Mouse (Mus musculus) ES-E14 (cell line): ENCODE measurements at regions not wholly inside any gene's neighbourhood (a gene's known extent, or its start where the extent isn't known, plus 50 kb on each side); places are given as distances from the start of the nearest gene placed in this dataset.

Experiments
- DNase-seq: peaks from one replicate; pipeline ENCODE4 v3.0.0-alpha.2; 2013; ENCODE audit warnings: low read depth, low spot score
- H3K27ac ChIP-seq: 2 replicates; pipeline ENCODE4 v1.5.1; 2012; ENCODE audit warnings: low read depth, mild to moderate bottlenecking, low read length, moderate library complexity, mixed read lengths; ENCODE audit not compliant: poor library complexity, insufficient read depth, severe bottlenecking
- H3K36me3 ChIP-seq: 2 replicates; pipeline ENCODE4 v1.6.1; 2012; ENCODE audit warnings: mild to moderate bottlenecking, low read length, moderate library complexity, mixed read lengths; ENCODE audit not compliant: control insufficient read depth, poor library complexity, insufficient read depth, severe bottlenecking
- H3K4me1 ChIP-seq, 2 experiments: fragments of 150-350 bp in 1 of 2; sonication (generic) in 1 of 2; 2 replicates each; pipeline ENCODE4 v1.6.1; 2012; ENCODE audit warnings: low read length in 2 of 2, mild to moderate bottlenecking in 1 of 2, mixed read lengths in 1 of 2; ENCODE audit not compliant: control insufficient read depth in 2 of 2, insufficient read depth in 2 of 2, poor library complexity in 1 of 2
- H3K4me3 ChIP-seq, 2 experiments: fragments of 150-350 bp in 1 of 2; sonication (generic) in 1 of 2; 2 replicates each; pipeline ENCODE4 v1.5.1; 2012; ENCODE audit warnings: low read length in 2 of 2, low read depth in 1 of 2, mild to moderate bottlenecking in 1 of 2, mixed read lengths in 1 of 2; ENCODE audit not compliant: insufficient read depth in 1 of 2, poor library complexity in 1 of 2, severe bottlenecking in 1 of 2
- H3K9ac ChIP-seq: 2 replicates; pipeline ENCODE4 v1.6.1; 2012; ENCODE audit warnings: low read depth, mild to moderate bottlenecking, low read length, mixed read lengths; ENCODE audit not compliant: poor library complexity, insufficient read depth, severe bottlenecking
- H3K9me3 ChIP-seq: fragments of 150-350 bp; sonication (generic); 2 replicates; pipeline ENCODE4 v1.6.1; 2012; ENCODE audit warnings: low read depth, mild to moderate bottlenecking, low read length; ENCODE audit not compliant: control insufficient read depth, insufficient read depth
- CHD2 ChIP-seq: IDR thresholded peaks from 2 replicates; pipeline ENCODE4 v1.6.1; 2014; ENCODE audit warnings: mild to moderate bottlenecking, low read depth, low read length, inconsistent platforms
- HCFC1 ChIP-seq: IDR thresholded peaks from 2 replicates; pipeline ENCODE4 v1.6.1; 2012; ENCODE audit warnings: low read length, inconsistent platforms, borderline replicate concordance; ENCODE audit not compliant: insufficient read depth
- MAFK ChIP-seq: IDR thresholded peaks from 2 replicates; pipeline ENCODE4 v1.6.1; 2014; ENCODE audit warnings: mild to moderate bottlenecking, low read depth, low read length, inconsistent platforms; ENCODE audit not compliant: insufficient read depth
- ZC3H11A ChIP-seq: IDR thresholded peaks from 2 replicates; pipeline ENCODE4 v1.6.1; 2012; ENCODE audit warnings: low read depth, mild to moderate bottlenecking, inconsistent platforms, low read length, borderline replicate concordance
- ZNF384 ChIP-seq: IDR thresholded peaks from 2 replicates; pipeline ENCODE4 v1.6.1; 2012; ENCODE audit warnings: low read depth, low read length, inconsistent platforms
- in situ Hi-C, 2 experiments: fragments of 600-800 bp; cut with MboI; formaldehyde crosslinking; loops; one replicate each; pipeline ENCODE4 v1.15.1; 2025; ENCODE audit warnings: low sequenced_read_pairs in 2 of 2, inconsistent platforms in 1 of 2; ENCODE audit not compliant: unreplicated experiment in 2 of 2

DNA sequence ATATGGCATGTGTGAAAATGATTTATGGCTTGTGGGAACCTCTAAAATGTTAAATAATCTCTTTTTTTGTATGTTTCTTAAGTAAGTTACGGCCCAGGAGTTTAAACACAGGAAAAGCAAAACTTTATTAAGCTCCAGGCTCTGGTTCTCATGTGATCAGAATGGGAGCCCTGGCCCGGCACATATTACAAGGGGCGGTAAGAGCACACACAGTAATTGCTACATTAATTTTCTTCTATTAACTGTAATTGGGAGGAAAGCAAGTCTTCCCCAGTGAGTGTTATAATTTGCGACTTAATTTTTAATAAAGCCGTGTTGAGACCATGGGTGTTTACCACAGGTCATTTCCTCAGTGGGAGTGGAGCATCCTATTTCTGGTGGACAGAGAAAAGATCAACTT lies 520.1 kb downstream of the Hs3st4 start:
- DNase-seq: no peak
- in situ Hi-C loops: no loop called here
- H3K9me3 ChIP-seq: no peaks in the 10 kb centered on the region
- no peak overlapping the region for H3K27ac ChIP-seq
- no peak overlapping the region for H3K4me3 ChIP-seq
- TF ChIP-seq ZNF384: no peak
- TF ChIP-seq CHD2: no peak
- no peak for TF ChIP-seq ZC3H11A
- TF ChIP-seq MAFK: no peak
- TF ChIP-seq HCFC1: no peak
- no peak overlapping the region for H3K9ac ChIP-seq
- no peaks in the 10 kb centered on the region for H3K4me1 ChIP-seq
- no peaks in the 10 kb centered on the region for H3K36me3 ChIP-seq

DNA sequence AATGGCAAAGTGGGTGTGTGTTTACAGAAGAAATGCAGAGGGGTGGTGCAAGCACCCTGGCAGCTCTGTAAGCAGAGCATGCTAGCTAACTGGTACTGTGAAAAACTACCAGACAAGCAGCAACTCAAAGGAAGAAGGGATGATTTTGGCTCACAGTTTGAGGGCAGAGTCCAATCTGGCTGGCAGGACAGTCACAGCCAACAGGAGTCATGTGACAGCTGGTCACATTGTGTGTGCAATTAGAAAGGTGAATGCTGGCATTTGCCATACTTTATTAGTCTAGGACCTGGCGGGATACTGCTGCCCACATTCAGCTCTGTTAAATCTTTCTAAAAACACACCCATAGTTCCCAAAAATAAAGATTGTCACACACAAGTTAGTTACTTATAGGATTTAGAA lies 566.4 kb downstream of the Hs3st4 start:
- Histone ChIP-seq H3K27ac (no peak overlapping the region), H3K4me3 (no peak overlapping the region), H3K36me3 (no peaks in the 10 kb centered on the region), H3K9ac (no peak overlapping the region), H3K9me3 (no peaks in the 10 kb centered on the region), H3K4me1 (no peaks in the 10 kb centered on the region)
- in situ Hi-C loops: no loop called here
- DNase-seq: no peak
- TF ChIP-seq CHD2: no peak
- no peak for TF ChIP-seq HCFC1
- TF ChIP-seq ZC3H11A: no peak
- TF ChIP-seq ZNF384: no peak
- no peak for TF ChIP-seq MAFK

DNA sequence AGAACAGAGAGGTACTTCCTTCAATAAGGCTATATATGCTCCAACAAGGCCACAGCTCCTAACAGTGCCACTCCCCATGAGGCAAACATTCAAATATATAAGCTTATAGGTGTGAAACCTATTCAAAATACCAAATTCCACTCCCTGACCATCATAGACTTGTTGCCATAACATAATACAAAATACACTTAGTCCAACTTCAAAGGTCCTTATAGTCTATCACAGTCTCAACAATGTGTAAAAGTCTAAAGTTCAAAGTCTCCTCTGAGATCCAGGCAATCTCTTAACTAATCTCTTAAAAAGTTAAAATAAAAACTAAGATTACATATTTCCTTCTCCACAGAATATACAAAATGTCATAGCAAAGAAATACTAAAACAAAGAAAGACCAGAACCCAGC lies 574.5 kb downstream of the Hs3st4 start:
- DNase-seq: no peak
- Histone ChIP-seq H3K4me1 (no peaks in the 10 kb centered on the region), H3K36me3 (no peaks in the 10 kb centered on the region), H3K27ac (no peak overlapping the region), H3K9ac (no peak overlapping the region), H3K9me3 (no peaks in the 10 kb centered on the region), H3K4me3 (no peak overlapping the region)
- TF ChIP-seq CHD2 (no peak), HCFC1 (no peak), MAFK (no peak), ZC3H11A (no peak), ZNF384 (no peak)
- in situ Hi-C loops: no loop called here

DNA sequence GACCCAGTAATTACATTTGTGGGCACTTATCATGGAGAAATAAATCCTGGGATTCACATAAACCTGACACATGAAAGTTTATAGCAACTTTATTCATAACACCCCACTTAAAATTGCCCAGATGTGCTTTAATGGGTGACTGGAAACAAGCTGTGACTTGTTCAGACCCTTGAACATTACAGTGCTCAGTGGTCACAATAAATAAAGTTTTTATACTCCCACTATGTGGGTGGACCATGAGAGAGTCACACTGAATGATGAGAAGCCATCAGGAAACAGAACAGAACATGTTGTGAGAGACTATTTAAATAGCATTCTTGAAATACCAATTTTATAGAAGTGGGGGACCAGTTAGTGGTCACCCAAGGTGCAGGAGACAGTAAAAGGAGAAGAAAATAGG lies 588.1 kb downstream of the Hs3st4 start:
- Histone ChIP-seq H3K27ac (no peak overlapping the region), H3K4me1 (no peaks in the 10 kb centered on the region), H3K4me3 (no peak overlapping the region), H3K9me3 (no peaks in the 10 kb centered on the region), H3K36me3 (no peaks in the 10 kb centered on the region), H3K9ac (no peak overlapping the region)
- in situ Hi-C loops: no loop called here
- no peak for DNase-seq
- TF ChIP-seq CHD2: no peak
- TF ChIP-seq MAFK: no peak
- no peak for TF ChIP-seq HCFC1
- no peak for TF ChIP-seq ZNF384
- TF ChIP-seq ZC3H11A: no peak

DNA sequence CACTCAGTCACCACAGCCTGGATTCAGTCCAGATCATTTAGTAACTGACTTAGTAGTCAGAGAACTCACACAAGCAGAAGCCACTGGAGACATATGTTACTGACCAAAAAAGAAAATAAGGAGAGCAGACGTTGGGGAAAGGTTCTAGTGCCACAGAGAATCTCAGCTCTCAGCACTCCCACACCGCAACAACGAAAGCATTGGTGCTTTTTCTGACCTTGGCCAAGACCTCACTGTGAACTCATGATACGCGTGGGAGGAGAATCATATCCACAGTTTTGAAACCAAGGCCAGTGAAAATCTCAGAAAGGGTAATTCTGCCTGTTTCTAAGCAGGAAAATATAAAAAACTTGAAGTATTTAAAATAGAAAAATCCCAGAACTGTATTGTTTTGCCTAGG lies 591.0 kb downstream of the Hs3st4 start:
- Histone ChIP-seq H3K9ac (no peak overlapping the region), H3K4me3 (no peak overlapping the region), H3K27ac (no peak overlapping the region)

More for the DNA sequence above, 591.0 kb downstream of the Hs3st4 start:
- H3K4me1 ChIP-seq: no peaks in the 10 kb centered on the region
- no peak for DNase-seq
- in situ Hi-C loops: no loop called here
- H3K9me3 ChIP-seq: no peaks in the 10 kb centered on the region
- TF ChIP-seq CHD2 (no peak), MAFK (no peak), HCFC1 (no peak), ZNF384 (no peak), ZC3H11A (no peak)
- H3K36me3 ChIP-seq: no peaks in the 10 kb centered on the region
